Mouse (Mus musculus) midbrain, postnatal 0 days (tissue): ENCODE results near the gene Ago4. TPM values are rescaled to one million over a fixed set of nuclear protein-coding genes. Genes with fewer than 3 reads are reported as not detected.

ENCODE experiments used
- ATAC-seq: fragments of 200-750 bp; cut with Nextera tagmentation; 2 replicates; pipeline ENCODE4 v1.8.0; 2017; ENCODE audit warnings: moderate number of reproducible peaks, mild to moderate bottlenecking, moderate TSS enrichment, moderate library complexity; ENCODE audit not compliant: low FRiP score
- DNase-seq: peaks from one replicate; pipeline ENCODE4 v3.0.0-alpha.2; 2015; ENCODE audit warnings: low spot score
- H3K27ac ChIP-seq: fragments of 300-500 bp; sonication (generic); 2 replicates; pipeline ENCODE4 v1.5.1; 2014; ENCODE audit warnings: low read depth, mild to moderate bottlenecking, low read length, mixed read lengths
- H3K27me3 ChIP-seq: fragments of 300-500 bp; sonication (generic); 2 replicates; pipeline ENCODE4 v1.6.1; 2014; ENCODE audit warnings: low read length, control low read depth, mixed read lengths; ENCODE audit not compliant: insufficient read depth
- H3K36me3 ChIP-seq: fragments of 300-500 bp; sonication (generic); 2 replicates; pipeline ENCODE4 v1.6.1; 2014; ENCODE audit warnings: low read length, control low read depth, mixed read lengths; ENCODE audit not compliant: insufficient read depth
- H3K4me1 ChIP-seq: fragments of 300-500 bp; sonication (generic); 2 replicates; pipeline ENCODE4 v1.6.1; 2014; ENCODE audit warnings: mild to moderate bottlenecking, control low read depth, antibody characterized with exemption, low read length, mixed read lengths; ENCODE audit not compliant: insufficient read depth
- H3K4me2 ChIP-seq: fragments of 300-500 bp; sonication (generic); 2 replicates; pipeline ENCODE4 v1.6.1; 2014; ENCODE audit warnings: low read depth, mild to moderate bottlenecking, low read length, mixed read lengths; ENCODE audit not compliant: poor library complexity, severe bottlenecking
- H3K4me3 ChIP-seq: fragments of 300-500 bp; sonication (generic); 2 replicates; pipeline ENCODE4 v1.5.1; 2014; ENCODE audit warnings: low read depth, mild to moderate bottlenecking, low read length, moderate library complexity
- H3K9ac ChIP-seq: fragments of 300-500 bp; sonication (generic); replicated peaks from 2 replicates; pipeline ENCODE4 v1.6.1; 2014; ENCODE audit warnings: mild to moderate bottlenecking, low read length, moderate library complexity, mixed read lengths; ENCODE audit not compliant: poor library complexity, severe bottlenecking
- H3K9me3 ChIP-seq: fragments of 300-500 bp; sonication (generic); 2 replicates; pipeline ENCODE4 v1.6.1; 2016; ENCODE audit warnings: low read length, control low read depth
- CTCF ChIP-seq: IDR thresholded peaks from 2 replicates; pipeline ENCODE4 v1.5.1; 2016; ENCODE audit warnings: antibody characterized with exemption, mild to moderate bottlenecking
- WGBS: fragments of 180-500 bp; shearing (Covaris S2); extraction: QIAGEN DNeasy Blood & Tissue Kit; methylation state at CpG from one replicate; pipeline ENCODE4 v1.1.7; 2014; 5-methylcytosine and 5-hydroxymethylcytosine counted together
- polyA plus RNA-seq: library from polyadenylated mRNA; unstranded; fragments of >200 nt; fragmentation: Nextera tagmentation; extraction: Ambion mirVana; gene quantifications from 2 replicates; pipeline ENCODE4 v1.2.1, GENCODE M21; 2015
- total RNA-seq: library from RNA; depleted of rRNA; stranded (reverse); fragments of >200 nt; gene quantifications from 2 replicates; pipeline ENCODE4 v1.2.3, GENCODE M21; 2014

The Ago4 gene
- total and polyA plus RNA-seq, 2 experiments from 2014 or later = 3.6 to 10.0 TPM

DNA sequence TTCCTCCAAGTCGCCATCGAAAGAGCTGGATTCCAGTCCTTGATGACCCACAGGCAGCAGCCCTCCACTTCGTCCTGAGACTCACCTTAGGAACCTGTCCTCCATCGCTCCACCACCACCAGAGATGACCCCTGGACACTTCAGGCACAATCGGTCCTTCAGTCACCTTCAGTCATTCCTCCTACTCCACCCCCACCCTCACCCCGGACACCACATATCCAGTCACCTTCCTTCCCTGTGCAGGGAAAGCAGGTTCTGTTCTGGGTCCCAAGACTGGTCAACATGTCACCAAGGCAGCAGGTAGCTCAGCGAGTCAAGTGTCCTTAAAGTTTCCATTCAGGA, 428 bp upstream of the Ago4 start:
- whole genome bisulfite sequencing = 7% methylated on average over 7 of the region's 7 CpGs
- DNase-seq = no peak
- peak overlapping the region; percentile 94 for H3K9ac ChIP-seq
- peak; percentile 42 for ATAC-seq
- H3K27me3 ChIP-seq = no peaks in the 10 kb centered on the region
- H3K4me2 ChIP-seq = peak overlapping the region; percentile 85
- H3K4me1 ChIP-seq = peaks cover 11% of the 10 kb centered on the region
- no peaks in the 10 kb centered on the region for H3K36me3 ChIP-seq
- H3K4me3 ChIP-seq = peak overlapping the region; percentile 75
- H3K9me3 ChIP-seq = no peaks in the 10 kb centered on the region
- TF ChIP-seq CTCF = no peak
- H3K27ac ChIP-seq = peak overlapping the region; percentile 77; the same call in 1 of the 2 replicates

DNA sequence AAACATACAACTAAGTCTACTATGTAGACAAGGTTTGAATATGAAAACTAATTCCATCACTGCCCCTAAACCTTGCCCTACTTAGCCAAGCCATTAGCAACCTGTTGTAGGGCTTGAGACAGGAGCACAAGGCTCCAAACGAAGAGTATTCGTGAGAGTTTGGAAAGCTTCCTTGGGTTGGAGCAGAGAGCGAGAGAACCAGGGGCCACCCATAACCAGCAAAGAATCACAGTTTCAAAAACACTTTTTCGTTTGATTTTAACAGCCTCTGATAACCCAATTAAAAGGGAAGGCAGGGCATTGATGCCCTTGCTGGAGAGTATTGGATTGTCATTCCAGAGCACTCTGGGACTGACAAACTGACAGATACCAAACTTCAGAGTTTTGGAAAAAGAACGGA, 980 bp downstream of the Ago4 start:
- H3K27me3 ChIP-seq = no peaks in the 10 kb centered on the region
- H3K9ac ChIP-seq = peak overlapping the region; percentile 94
- H3K4me2 ChIP-seq = peak overlapping the region; percentile 85
- DNase-seq (no peak), ATAC-seq (no peak)
- H3K4me3 ChIP-seq = peak overlapping the region; percentile 75
- H3K27ac ChIP-seq = 0 out of 2 replicates have a peak overlapping the region, but pooled peaks have one; percentile 77
- H3K9me3 ChIP-seq = no peaks in the 10 kb centered on the region
- no peak for TF ChIP-seq CTCF
- no peaks in the 10 kb centered on the region for H3K36me3 ChIP-seq
- WGBS = 29% methylated on average over 5 of the region's 5 CpGs
- H3K4me1 ChIP-seq = peaks cover 11% of the 10 kb centered on the region

DNA sequence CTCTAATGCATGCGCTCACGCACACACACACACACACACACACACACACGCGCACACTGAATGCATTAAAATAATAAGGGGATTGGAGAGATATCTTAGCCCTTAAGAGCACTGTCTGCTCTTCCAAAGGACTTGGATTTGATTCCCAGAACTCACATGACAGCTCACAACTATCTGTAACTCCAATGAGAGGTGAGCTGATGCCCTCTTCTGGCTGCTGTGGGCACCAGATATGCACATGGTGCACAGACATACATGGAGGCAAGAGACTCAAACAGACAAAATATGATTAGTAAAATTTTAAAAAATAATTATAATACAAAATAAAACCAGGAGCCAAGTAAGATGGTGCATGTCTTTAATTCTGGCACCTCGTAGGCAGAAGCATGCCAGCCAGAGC, 6.4 kb downstream of the Ago4 start:
- 95% methylated on average over 5 of the region's 5 CpGs for WGBS
- H3K4me2 ChIP-seq = no peak overlapping the region

GRCm38 (mm10) chr4:126526164-126526563, 7.1 kb downstream of the Ago4 start:
- no peaks in the 10 kb centered on the region for H3K9me3 ChIP-seq
- DNase-seq (no peak), ATAC-seq (no peak)
- H3K9ac ChIP-seq = no peak overlapping the region
- H3K36me3 ChIP-seq = peaks cover 3% of the 10 kb centered on the region; the same call in 1 of the 2 replicates
- no peak overlapping the region for H3K4me2 ChIP-seq
- H3K27ac ChIP-seq = no peak overlapping the region
- no peaks in the 10 kb centered on the region for H3K27me3 ChIP-seq
- no peak overlapping the region for H3K4me3 ChIP-seq
- WGBS = 82% methylated on average over 3 of the region's 3 CpGs
- TF ChIP-seq CTCF = no peak
- H3K4me1 ChIP-seq = peaks cover 4% of the 10 kb centered on the region; the same call in 1 of the 2 replicates

More for the DNA sequence above, 6.4 kb downstream of the Ago4 start:
- no peak overlapping the region for H3K27ac ChIP-seq
- H3K4me3 ChIP-seq = no peak overlapping the region
- no peaks in the 10 kb centered on the region for H3K9me3 ChIP-seq
- H3K4me1 ChIP-seq = peaks cover 9% of the 10 kb centered on the region
- H3K36me3 ChIP-seq = peaks cover 3% of the 10 kb centered on the region; the same call in 1 of the 2 replicates
- DNase-seq (no peak), ATAC-seq (no peak)
- H3K27me3 ChIP-seq = no peaks in the 10 kb centered on the region
- TF ChIP-seq CTCF = peak; percentile 35
- no peak overlapping the region for H3K9ac ChIP-seq

DNA sequence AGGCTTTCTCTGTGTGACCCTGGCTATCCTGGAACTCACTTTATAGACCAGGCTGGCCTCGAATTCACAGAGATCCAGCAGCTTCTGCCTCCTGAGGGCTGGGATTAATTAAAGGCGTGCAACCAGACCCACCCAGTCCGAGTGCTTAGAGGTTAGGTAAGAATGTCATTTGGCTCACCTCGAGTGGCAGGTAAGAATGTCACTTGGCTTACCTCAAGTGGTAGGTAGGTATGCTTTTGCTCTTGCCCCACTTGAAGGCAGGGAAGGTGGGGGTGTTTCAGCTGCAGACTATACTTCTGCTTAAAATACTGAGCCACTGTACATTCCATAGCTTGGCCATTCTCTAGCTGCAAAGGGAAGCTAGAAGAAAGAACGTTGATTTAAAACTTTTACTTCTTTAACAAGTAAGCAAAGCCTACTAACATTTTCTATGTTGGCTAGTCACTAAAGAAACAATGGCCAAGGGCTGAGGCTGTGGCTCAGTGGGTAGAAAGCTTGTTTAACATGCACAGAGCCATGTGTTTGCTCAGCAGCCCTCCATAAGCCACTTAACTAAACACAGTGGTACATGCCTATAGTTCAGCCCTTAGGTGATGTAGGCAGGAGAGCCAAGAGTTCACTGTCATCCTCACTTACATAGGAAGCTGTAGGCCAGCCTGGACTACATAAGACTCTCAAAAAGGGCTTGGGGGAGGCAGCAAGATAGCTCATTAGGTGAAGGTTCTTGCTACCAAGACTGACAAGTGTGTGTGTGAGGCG, 20.8 kb downstream of the Ago4 start:
- Histone ChIP-seq H3K27me3 (no peaks in the 10 kb centered on the region), H3K9me3 (no peaks in the 10 kb centered on the region), H3K4me1 (no peaks in the 10 kb centered on the region), H3K27ac (no peak overlapping the region), H3K4me2 (no peak overlapping the region), H3K4me3 (no peak overlapping the region), H3K9ac (no peak overlapping the region), H3K36me3 (peaks cover 56% of the 10 kb centered on the region)
- no peak for TF ChIP-seq CTCF
- ATAC-seq = no peak
- 90% methylated on average over 6 of the region's 6 CpGs for WGBS
- DNase-seq = no peak

GRCm38 (mm10) chr4:126511013-126511412, 22.3 kb downstream of the Ago4 start:
- H3K4me1 ChIP-seq = no peaks in the 10 kb centered on the region
- 87% methylated on average over 5 of the region's 5 CpGs for WGBS
- no peaks in the 10 kb centered on the region for H3K27me3 ChIP-seq
- no peak overlapping the region for H3K4me2 ChIP-seq
- H3K4me3 ChIP-seq = no peak overlapping the region
- no peak overlapping the region for H3K9ac ChIP-seq
- H3K27ac ChIP-seq = no peak overlapping the region
- DNase-seq = no peak
- TF ChIP-seq CTCF = no peak
- peaks cover 60% of the 10 kb centered on the region for H3K36me3 ChIP-seq
- H3K9me3 ChIP-seq = no peaks in the 10 kb centered on the region
- no peak for ATAC-seq
